Comparison of ENCODE assay signal across 25 mouse cellular contexts in the genomic region with DNA sequence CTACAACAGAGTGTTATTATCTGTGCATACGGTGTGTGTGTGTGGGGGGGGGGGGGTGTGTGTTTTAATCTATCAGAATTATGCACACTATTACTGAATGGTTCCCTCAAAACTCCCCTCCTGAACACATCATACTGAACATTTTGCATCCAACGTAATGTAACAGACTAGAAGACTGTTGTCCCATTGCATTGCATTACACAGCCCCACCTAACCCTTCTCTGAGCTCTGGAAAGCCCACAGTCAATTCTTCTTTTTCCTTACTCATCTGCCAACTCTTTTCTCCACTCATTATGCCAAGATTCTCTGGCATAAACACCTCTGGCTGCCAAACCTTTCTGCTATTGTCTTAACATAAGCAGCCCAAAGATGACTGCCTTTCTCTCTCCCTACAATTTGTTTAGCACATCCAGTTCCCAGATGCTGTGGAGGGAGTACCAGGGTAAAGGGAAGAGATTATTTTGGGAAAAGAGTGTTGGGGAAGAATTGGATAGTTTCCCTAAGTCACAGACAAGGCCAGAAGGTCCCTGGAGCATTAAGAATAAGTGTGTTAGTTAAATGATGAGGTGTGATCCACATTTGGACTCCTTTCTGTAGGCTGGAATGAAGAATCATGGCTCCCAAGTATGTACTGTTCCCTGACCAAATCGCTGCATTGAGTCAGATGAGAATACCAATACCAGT. TPM values are rescaled to one million over a fixed set of nuclear protein-coding genes. Genes with fewer than 3 reads are reported as not detected.
"Had no signal": no experiment of that assay in that cellular context is flagged by ENCODE, and none has a peak within 500 bp of the region (broad histone marks: within the 10 kb centered on the region; RNA-seq: fewer than 3 reads in every experiment).

No protein-coding gene starts in this region.

- H3K4me1 ChIP-seq: heart, embryonic 13.5 days; heart, embryonic 15.5 days; hindbrain, embryonic 13.5 days; hindbrain, embryonic 15.5 days; kidney, embryonic 15.5 days; limb, embryonic 13.5 days had no signal

- ATAC-seq: hindbrain, postnatal 0 days; intestine, embryonic 16.5 days had no signal

- DNase-seq: gastrocnemius, adult 2 months; gastrocnemius, postnatal 10 days; gastrocnemius, postnatal 25 days; heart, adult 2 months; heart, postnatal 14 days; heart, postnatal 36 days; kidney, adult 11 months; kidney, adult 2 months; kidney, adult 9 months; kidney, postnatal 14 days; kidney, postnatal 36 days; layer of hippocampus, adult 9-11 months; layer of hippocampus, postnatal 36 days; left cerebral cortex, postnatal 4 days had no signal

- H3K27ac ChIP-seq: gastrocnemius, adult 2 months; heart, adult 2 months; heart, embryonic 13.5 days; heart, embryonic 15.5 days; hindbrain, embryonic 13.5 days; hindbrain, embryonic 15.5 days; hindbrain, postnatal 0 days; kidney, embryonic 15.5 days; kidney, postnatal 0 days; limb, embryonic 13.5 days had no signal

- H3K4me2 ChIP-seq: heart, embryonic 11.5 days; heart, embryonic 13.5 days; heart, embryonic 15.5 days; hindbrain, embryonic 13.5 days; hindbrain, embryonic 15.5 days; kidney, embryonic 15.5 days; limb, embryonic 13.5 days had no signal

- H3K27me3 ChIP-seq: heart, embryonic 13.5 days; heart, embryonic 15.5 days; hindbrain, embryonic 13.5 days; hindbrain, embryonic 15.5 days; kidney, embryonic 15.5 days; limb, embryonic 13.5 days had no signal

- H3K36me3 ChIP-seq: heart, embryonic 13.5 days; heart, embryonic 15.5 days; hindbrain, embryonic 13.5 days; hindbrain, embryonic 15.5 days; kidney, embryonic 15.5 days; limb, embryonic 13.5 days had no signal

- H3K4me3 ChIP-seq: gastrocnemius, adult 2 months; heart, adult 2 months; heart, embryonic 13.5 days; heart, embryonic 15.5 days; hindbrain, embryonic 13.5 days; hindbrain, embryonic 15.5 days; kidney, embryonic 15.5 days; limb, embryonic 13.5 days had no signal

- H3K9ac ChIP-seq: heart, embryonic 13.5 days; heart, embryonic 15.5 days; hindbrain, embryonic 13.5 days; hindbrain, embryonic 15.5 days; kidney, embryonic 15.5 days; limb, embryonic 13.5 days had no signal

- H3K9me3 ChIP-seq: heart, embryonic 13.5 days; heart, embryonic 15.5 days; hindbrain, embryonic 13.5 days; hindbrain, embryonic 15.5 days; kidney, embryonic 15.5 days; limb, embryonic 13.5 days had no signal

RNA-seq across cellular contexts. Expression of gene Ptger2, which starts 12.2 kb away (rescaled TPM):
- polyA plus RNA-seq: heart, embryonic 11.5 days; limb, embryonic 11.5 days had no signal
